Mouse (Mus musculus) Patski (cell line): Measurements from ENCODE around the gene Tmem63a. TPM values are rescaled to one million over a fixed set of nuclear protein-coding genes. Genes with fewer than 3 reads are reported as not detected.
A peak's percentile ranks its signal among the peaks of the same experiment; 100 is the strongest.
"Not testable (repeated sequence)": the region's sequence is repeated elsewhere in the genome, so short reads cannot be mapped to it uniquely, and the experiment has no call there.

Experiments used
- ATAC-seq: fragments of 100-300 bp; one replicate; pipeline ENCODE4 v1.8.0; 2021
- CTCF ChIA-PET: fragments of 350-600 bp; sonication (Branson Sonifier 250); formaldehyde crosslinking; loops from one replicate; lab custom pipeline; 2022; ENCODE audit warnings: inconsistent platforms; lab: Charles Lee
- POLR2A ChIA-PET: fragments of 350-600 bp; sonication (Branson Sonifier 250); formaldehyde crosslinking; loops from one replicate; lab custom pipeline; 2022; ENCODE audit warnings: antibody characterized with exemption, inconsistent platforms; lab: Charles Lee
- DNase-seq: peaks from one replicate; pipeline ENCODE4 v3.0.0-alpha.2; 2011; ENCODE audit warnings: low read depth, low spot score
- H3K27me3 ChIP-seq: fragments of 371-371 bp; one replicate; pipeline ENCODE4 v1.5.1; 2021
- CTCF ChIP-seq: fragments of 100-300 bp; IDR thresholded peaks from one replicate; pipeline ENCODE4 v1.5.1; 2021
- in situ Hi-C: fragments of 300-500 bp; cut with MboI; formaldehyde crosslinking; loops from 3 replicates; pipeline ENCODE4 v1.11.1; 2018; ENCODE audit warnings: low pct_unique_long_range_greater_than_20kb, mixed read lengths
- polyA plus RNA-seq: library from polyadenylated mRNA; unstranded; gene quantifications from one replicate; pipeline ENCODE4 v1.2.3, GENCODE M21; 2021

Tmem63a gene
- polyA plus RNA-seq: 39.3 TPM

DNA sequence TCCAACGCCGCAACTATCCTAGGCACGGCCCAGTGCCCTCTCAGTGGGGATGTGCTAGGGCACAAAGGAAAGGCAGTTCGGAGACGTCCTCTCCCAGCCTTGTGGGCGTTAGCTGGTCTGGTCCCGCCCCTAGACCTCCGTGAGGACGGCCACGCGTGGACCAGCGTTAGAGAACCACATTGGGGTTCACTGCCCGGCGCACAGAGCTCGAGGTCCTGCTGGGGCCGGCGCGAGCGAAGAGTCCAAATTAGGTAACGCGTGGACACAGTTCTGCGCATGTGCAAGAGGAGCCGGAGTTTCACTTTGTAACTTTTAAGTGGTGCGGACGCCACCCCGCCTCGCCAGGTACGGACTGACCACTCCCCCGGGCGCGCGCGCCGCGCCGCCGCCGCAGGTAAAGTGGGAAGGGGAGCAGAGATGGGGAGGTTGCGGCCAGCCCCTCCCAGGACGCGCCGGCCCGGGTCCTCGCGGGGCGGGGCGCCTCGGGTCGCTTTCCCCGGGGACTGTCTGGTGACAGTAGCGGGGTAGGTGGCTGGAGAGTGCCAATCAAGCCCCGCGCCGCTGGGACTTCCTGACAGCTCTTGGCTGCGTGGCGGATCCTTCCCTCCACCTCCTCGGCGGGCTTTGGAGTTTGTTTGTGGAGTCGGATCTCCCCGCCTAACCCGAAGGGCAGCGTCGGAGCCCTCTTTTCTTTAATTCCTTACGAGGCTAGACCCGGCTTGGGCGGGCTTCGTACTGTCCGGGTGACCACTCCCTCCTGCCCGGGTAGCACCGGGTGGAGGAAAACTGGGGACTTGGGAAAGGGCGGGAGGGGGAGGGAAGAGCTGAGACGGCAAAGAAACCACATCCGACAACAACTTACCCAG, at the start of gene Tmem63a:
Gene Tmem63a (plus strand): TSS at position 179 of the 866 bp plus-strand sequence.
- DNase-seq (no peak), ATAC-seq (peak; percentile 67)
- no peak for TF ChIP-seq CTCF
- in situ Hi-C loops: no loop called here
- no peaks in the 10 kb centered on the region for H3K27me3 ChIP-seq
- POLR2A ChIA-PET: interaction anchor here (0.8 to 1.8 kb wide), 6 partner anchors 9 to 37 kb away, joined by 3 to 7 read pairs (median 4); partner anchors contain the start of gene Pycr2
- CTCF ChIA-PET: interaction anchor here (1.6 to 1.7 kb wide), 3 partner anchors 13 to 31 kb away, joined by 6 to 11 read pairs (median 6); no protein-coding TSS in a partner anchor

GRCm38 (mm10) chr1:180892808-180893207, 49.3 kb upstream of the Tmem63a start, which contains the start of gene Lefty2:
Gene Lefty2, plus strand, starts transcription at chr1:180893108.
- ChIA-PET POLR2A (no interaction called here), CTCF (no interaction called here)
- DNase-seq (no peak), ATAC-seq (no peak)
- H3K27me3 ChIP-seq: peaks cover 9% of the 10 kb centered on the region
- in situ Hi-C loops: no loop called here
- TF ChIP-seq CTCF: no peak

- DNase-seq, in situ Hi-C loops, POLR2A ChIA-PET, ATAC-seq, CTCF ChIA-PET: not testable (repeated sequence)
- H3K27me3 ChIP-seq: peaks cover 12% of the 10 kb centered on the region
Measured at GRCm38 (mm10) chr1:180894088-180894987, 47.8 kb upstream of the Tmem63a start.

GRCm38 (mm10) chr1:180901107-180901506, 41.0 kb upstream of the Tmem63a start:
- POLR2A ChIA-PET: interaction anchor here (0.6 kb wide), 1 partner anchor 69 kb away, joined by 7 read pairs; no protein-coding TSS in a partner anchor
- in situ Hi-C loops: loop anchor here (5.0 kb wide), 1 partner anchor 71 kb away; no protein-coding TSS in a partner anchor
- H3K27me3 ChIP-seq: peaks cover 3% of the 10 kb centered on the region
- ATAC-seq: no peak
- no peak for TF ChIP-seq CTCF
- CTCF ChIA-PET: interaction anchor here (0.7 to 1.1 kb wide), 6 partner anchors 13 to 86 kb away, joined by 3 to 12 read pairs (median 3); no protein-coding TSS in a partner anchor
- no peak for DNase-seq

GRCm38 (mm10) chr1:180902915-180903314, 39.2 kb upstream of the Tmem63a start:
- ChIA-PET CTCF (interaction anchor here (1.0 to 1.4 kb wide), 3 partner anchors 13 to 66 kb away, joined by 3 to 5 read pairs (median 3); no protein-coding TSS in a partner anchor), POLR2A (interaction anchor here (0.9 to 1.1 kb wide), 2 partner anchors 67 to 73 kb away, joined by 4 read pairs; no protein-coding TSS in a partner anchor)
- H3K27me3 ChIP-seq: peaks cover 3% of the 10 kb centered on the region
- DNase-seq (no peak), ATAC-seq (no peak)
- no peak for TF ChIP-seq CTCF
- in situ Hi-C loops: loop anchor here (5.0 kb wide), 1 partner anchor 69 kb away; no protein-coding TSS in a partner anchor

DNA sequence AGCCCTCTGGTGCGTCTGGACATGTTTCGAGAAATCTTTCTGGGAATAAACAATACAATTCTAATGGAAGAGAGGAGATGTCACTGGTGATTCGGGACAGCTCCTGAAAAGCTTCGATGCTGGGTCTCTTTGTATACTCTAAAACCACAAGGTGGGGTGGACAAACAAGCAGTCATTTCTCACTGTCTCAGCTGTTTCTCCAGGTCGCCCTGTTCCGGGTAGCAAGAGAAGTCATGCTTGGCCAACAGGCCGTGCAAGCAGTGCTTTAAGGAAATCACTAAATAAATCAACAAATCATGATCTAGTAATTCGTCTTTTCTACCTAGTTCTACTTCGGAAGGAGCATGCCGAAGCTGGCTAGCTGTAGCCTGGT, 38.5 kb upstream of the Tmem63a start:
- no peak for ATAC-seq
- in situ Hi-C loops: loop anchor here (5.0 kb wide), 1 partner anchor 69 kb away; no protein-coding TSS in a partner anchor
- H3K27me3 ChIP-seq: no peaks in the 10 kb centered on the region
- ChIA-PET POLR2A (interaction anchor here (0.8 to 3.4 kb wide), 3 partner anchors 38 to 72 kb away, joined by 3 to 7 read pairs (median 4); partner anchors contain the start of gene Tmem63a), CTCF (interaction anchor here (1.1 to 2.0 kb wide), 5 partner anchors 18 to 66 kb away, joined by 3 to 5 read pairs (median 5); no protein-coding TSS in a partner anchor)
- TF ChIP-seq CTCF: no peak
- DNase-seq: no peak

- in situ Hi-C loops: loop anchor here (5.0 kb wide), 1 partner anchor 68 kb away; no protein-coding TSS in a partner anchor
- H3K27me3 ChIP-seq: no peaks in the 10 kb centered on the region
- DNase-seq: peak; percentile 70
- ATAC-seq: peak; percentile 92
- ChIA-PET CTCF (interaction anchor here (1.1 to 2.1 kb wide), 6 partner anchors 17 to 70 kb away, joined by 3 to 9 read pairs (median 4); no protein-coding TSS in a partner anchor), POLR2A (interaction anchor here (0.8 to 3.4 kb wide), 4 partner anchors 8 to 72 kb away, joined by 3 to 7 read pairs (median 3); partner anchors contain the start of gene Tmem63a)
- TF ChIP-seq CTCF: no peak
Measured at GRCm38 (mm10) chr1:180904039-180904814, 37.9 kb upstream of the Tmem63a start, which contains the start of gene Pycr2. Gene Pycr2, plus strand, starts transcription at chr1:180904293.

GRCm38 (mm10) chr1:180904815-180905080, 37.4 kb upstream of the Tmem63a start:
- POLR2A ChIA-PET: interaction anchor here (0.8 to 3.4 kb wide), 4 partner anchors 8 to 71 kb away, joined by 3 to 7 read pairs (median 3); partner anchors contain the start of gene Tmem63a
- no peak for TF ChIP-seq CTCF

More at GRCm38 (mm10) chr1:180904815-180905080, 37.4 kb upstream of the Tmem63a start:
- H3K27me3 ChIP-seq: no peaks in the 10 kb centered on the region
- ATAC-seq (no peak), DNase-seq (no peak)
- CTCF ChIA-PET: interaction anchor here (1.1 to 2.1 kb wide), 4 partner anchors 17 to 69 kb away, joined by 3 to 9 read pairs (median 4); no protein-coding TSS in a partner anchor
- in situ Hi-C loops: loop anchor here (5.0 kb wide), 1 partner anchor 68 kb away; no protein-coding TSS in a partner anchor
